Mouse (Mus musculus): ENCODE data around the gene Gm5678. TPM values are rescaled to one million over a fixed set of nuclear protein-coding genes. Genes with fewer than 3 reads are reported as not detected.
A peak's percentile ranks its signal among the peaks of the same experiment; 100 is the strongest.

Gm5678 gene
- polyA plus RNA-seq, 1 experiment from 2014 or later: not detected

DNA sequence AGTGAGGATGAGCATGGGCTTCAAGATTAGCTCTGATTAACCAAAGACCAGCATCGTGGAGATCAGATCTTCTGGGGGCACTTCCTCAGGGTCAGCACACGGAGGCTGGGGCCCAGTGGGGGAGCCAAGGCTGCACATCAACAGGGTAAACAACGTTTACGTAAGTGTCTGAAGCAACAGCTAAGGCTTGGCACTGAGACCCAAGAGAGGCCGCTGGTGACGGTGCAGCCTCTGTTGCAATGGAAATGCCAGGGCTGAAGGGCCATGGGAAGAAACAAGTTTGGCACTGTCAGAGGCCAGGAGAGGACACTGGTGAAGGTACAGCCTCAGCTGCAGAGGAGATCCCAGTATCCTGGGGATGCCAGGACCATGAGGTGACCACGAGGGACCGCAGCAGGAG is 34.5 kb upstream of the Gm5678 start:
- H3K4me1 ChIP-seq (replicated peaks): 0 out of 2 replicates have a peak, but pooled peaks cover under 1% of the 10 kb centered on the region
- no peak overlapping the region for H3K4me2 ChIP-seq
- no peaks in the 10 kb centered on the region for H3K9me3 ChIP-seq (replicated peaks)
- no peaks in the 10 kb centered on the region for H3K27me3 ChIP-seq (replicated peaks)
- 90% methylated on average over 8 of the region's 8 CpGs for WGBS
- H3K36me3 ChIP-seq: peaks cover 63% of the 10 kb centered on the region
- no peak overlapping the region for H3K9ac ChIP-seq
- H3K27ac ChIP-seq (ENCODE audit: poor library complexity, severe bottlenecking): no peak overlapping the region
- no peak for ATAC-seq (ENCODE audit: insufficient number of reproducible peaks, low FRiP score)
- no peak overlapping the region for H3K4me3 ChIP-seq

DNA sequence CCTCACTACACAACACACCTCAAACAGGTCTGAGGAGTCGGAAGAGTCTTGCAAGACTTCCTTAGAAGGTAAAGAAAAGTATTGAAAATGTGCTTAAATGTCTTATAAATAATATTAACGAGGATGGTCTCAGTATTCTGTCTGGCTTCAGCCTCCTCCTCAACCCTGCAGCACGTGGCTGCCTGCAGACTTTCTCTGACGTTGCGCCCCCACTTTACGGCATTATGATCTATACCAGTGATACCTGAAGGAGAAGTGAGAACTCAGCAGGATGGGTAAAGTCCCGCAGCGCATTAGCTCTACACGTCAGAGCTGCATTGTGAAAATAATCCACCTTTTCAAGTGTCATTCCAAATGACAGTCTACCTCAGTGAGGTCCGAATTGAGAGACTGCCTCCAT is 33.4 kb upstream of the Gm5678 start:
- ATAC-seq (ENCODE audit: insufficient number of reproducible peaks, low FRiP score): no peak
- H3K36me3 ChIP-seq: peaks cover 59% of the 10 kb centered on the region
- 90% methylated on average over 10 of the region's 10 CpGs for WGBS
- H3K4me2 ChIP-seq: no peak overlapping the region
- no peak overlapping the region for H3K4me3 ChIP-seq
- no peaks in the 10 kb centered on the region for H3K27me3 ChIP-seq (replicated peaks)
- H3K4me1 ChIP-seq (replicated peaks): no peaks in the 10 kb centered on the region
- no peak overlapping the region for H3K9ac ChIP-seq
- no peaks in the 10 kb centered on the region for H3K9me3 ChIP-seq (replicated peaks)
- H3K27ac ChIP-seq (ENCODE audit: poor library complexity, severe bottlenecking): no peak overlapping the region

DNA sequence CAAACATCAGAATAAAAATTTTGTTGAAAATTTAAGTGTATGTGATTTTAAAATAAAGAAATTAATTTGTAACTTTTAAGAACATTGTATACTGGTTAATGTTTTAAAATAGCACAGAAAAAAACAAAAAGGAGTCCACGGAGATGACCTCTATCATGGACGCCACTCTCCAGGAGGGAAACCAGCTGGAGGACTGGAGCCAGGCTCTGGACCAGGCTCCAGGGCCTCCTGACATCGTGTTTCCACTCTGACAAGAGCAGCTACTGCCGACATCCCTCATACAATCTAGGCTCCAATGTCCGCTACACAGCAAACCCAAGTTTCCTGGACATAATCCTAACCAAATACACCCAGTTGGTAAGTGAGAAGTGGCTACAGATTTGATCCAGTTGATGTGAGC is 32.1 kb upstream of the Gm5678 start:
- Histone ChIP-seq H3K36me3 (peaks cover 49% of the 10 kb centered on the region), H3K9me3 (replicated peaks) (no peaks in the 10 kb centered on the region), H3K4me2 (no peak overlapping the region), H3K4me1 (replicated peaks) (no peaks in the 10 kb centered on the region), H3K9ac (no peak overlapping the region), H3K27me3 (replicated peaks) (no peaks in the 10 kb centered on the region), H3K4me3 (no peak overlapping the region), H3K27ac (ENCODE audit: poor library complexity, severe bottlenecking) (no peak overlapping the region)
- no peak for ATAC-seq (ENCODE audit: insufficient number of reproducible peaks, low FRiP score)
- 90% methylated on average over 5 of the region's 5 CpGs for WGBS

DNA sequence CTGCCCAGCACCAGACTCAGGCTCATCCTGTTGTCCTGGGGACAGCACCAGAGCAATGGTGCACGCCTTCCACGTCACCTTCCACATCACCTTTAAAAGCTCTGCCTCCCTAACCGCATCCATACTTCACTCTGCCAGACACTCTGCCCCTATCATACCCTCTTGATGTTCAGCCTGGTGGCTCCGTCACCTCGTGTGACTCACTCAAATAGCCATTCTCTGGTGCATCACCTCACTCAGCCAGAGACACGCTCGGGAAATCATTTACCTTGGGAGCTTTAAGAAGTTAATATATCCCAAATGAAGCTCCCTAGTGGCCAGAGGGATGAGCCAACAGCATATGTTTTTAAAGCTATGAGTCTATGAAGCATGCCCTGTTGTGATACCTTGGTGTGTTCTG is 31.1 kb upstream of the Gm5678 start:
- peaks cover 47% of the 10 kb centered on the region for H3K36me3 ChIP-seq
- no peak overlapping the region for H3K9ac ChIP-seq
- H3K4me3 ChIP-seq: no peak overlapping the region
- H3K4me2 ChIP-seq: no peak overlapping the region
- WGBS: 90% methylated on average over 7 of the region's 7 CpGs
- no peak overlapping the region for H3K27ac ChIP-seq (ENCODE audit: poor library complexity, severe bottlenecking)
- no peaks in the 10 kb centered on the region for H3K4me1 ChIP-seq (replicated peaks)
- ATAC-seq (ENCODE audit: insufficient number of reproducible peaks, low FRiP score): no peak
- no peaks in the 10 kb centered on the region for H3K27me3 ChIP-seq (replicated peaks)
- no peaks in the 10 kb centered on the region for H3K9me3 ChIP-seq (replicated peaks)

DNA sequence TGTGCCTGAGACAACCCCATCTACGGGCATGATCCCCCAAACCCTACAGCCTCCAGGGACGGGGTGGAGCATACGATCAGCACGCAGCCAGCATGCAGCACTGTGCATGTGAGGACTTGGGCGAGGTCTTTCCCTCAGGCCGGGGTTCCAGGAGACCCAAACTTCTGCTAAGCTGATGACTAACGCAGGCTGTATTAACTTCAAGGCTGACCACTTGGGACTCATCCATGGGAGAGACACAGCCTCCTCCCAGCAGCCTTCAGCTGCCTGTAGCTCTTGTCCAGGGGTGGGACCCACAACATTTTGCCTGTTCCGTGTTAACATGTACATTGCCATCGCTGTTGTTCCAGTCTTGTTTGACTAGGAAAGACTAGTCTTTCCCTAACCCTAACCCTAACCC is 30.3 kb upstream of the Gm5678 start:
- ATAC-seq (ENCODE audit: insufficient number of reproducible peaks, low FRiP score): no peak
- WGBS: 90% methylated on average over 9 of the region's 9 CpGs
- no peak overlapping the region for H3K4me2 ChIP-seq
- H3K4me3 ChIP-seq: no peak overlapping the region
- no peak overlapping the region for H3K9ac ChIP-seq
- peaks cover 47% of the 10 kb centered on the region for H3K36me3 ChIP-seq
- H3K27me3 ChIP-seq (replicated peaks): no peaks in the 10 kb centered on the region
- no peaks in the 10 kb centered on the region for H3K9me3 ChIP-seq (replicated peaks)
- no peaks in the 10 kb centered on the region for H3K4me1 ChIP-seq (replicated peaks)
- H3K27ac ChIP-seq (ENCODE audit: poor library complexity, severe bottlenecking): no peak overlapping the region

DNA sequence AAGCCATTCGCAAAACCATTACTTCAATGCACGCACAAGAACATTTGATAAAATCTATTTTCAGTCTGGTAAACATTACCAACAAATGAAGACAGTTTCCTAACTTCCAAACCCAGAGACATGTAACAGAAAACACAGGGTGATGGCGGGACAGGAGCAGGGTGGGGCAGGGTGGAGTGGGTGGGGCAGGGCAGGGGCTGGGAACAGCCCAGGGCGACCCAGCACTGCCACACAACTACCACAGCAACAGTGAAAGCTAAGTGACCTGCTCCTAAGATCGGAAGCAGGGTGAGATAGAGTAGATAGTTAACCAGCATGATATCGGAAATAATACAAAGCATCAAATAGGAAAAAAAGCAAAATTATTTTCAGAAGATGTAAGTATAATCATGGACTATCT is 28.4 kb upstream of the Gm5678 start:
- ATAC-seq (ENCODE audit: insufficient number of reproducible peaks, low FRiP score): no peak
- WGBS: 82% methylated on average over 6 of the region's 6 CpGs
- no peak overlapping the region for H3K4me2 ChIP-seq

DNA sequence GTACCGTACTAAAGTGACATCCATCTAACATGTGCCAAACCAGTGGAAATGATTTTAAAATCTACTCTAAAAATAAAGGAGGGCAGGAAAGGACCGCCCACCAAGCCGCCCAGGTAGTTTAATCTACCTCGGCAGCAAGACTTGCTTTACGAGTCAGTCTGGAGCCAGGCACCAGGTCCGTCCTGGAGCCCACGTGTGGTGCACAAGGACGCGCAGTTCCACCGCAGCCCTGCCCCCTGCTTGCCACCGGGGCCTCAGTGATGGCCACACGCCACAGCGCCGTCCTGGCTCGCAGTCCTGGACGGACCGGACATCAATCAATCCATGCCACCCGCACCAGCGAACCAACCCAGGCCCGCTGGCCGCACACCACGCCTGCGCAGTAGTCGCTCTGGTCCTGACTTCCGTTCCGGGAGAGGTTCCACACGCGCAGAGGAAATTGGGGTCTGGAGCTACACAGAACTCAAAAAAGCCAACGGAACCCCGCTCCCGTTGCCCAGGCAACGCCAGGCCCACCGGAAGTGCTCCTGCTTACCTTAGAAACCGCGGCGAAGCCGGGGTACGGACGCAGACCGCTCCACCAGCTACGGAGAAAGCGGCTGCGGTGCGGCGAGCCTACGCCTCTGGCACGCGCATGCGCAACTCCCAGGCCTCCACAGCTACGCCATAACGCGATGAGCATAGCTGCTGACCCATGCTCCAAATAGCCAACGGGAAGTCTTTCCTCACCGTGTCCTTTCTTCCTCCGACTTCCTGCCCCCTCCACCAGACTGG is 24.3 kb upstream of the Gm5678 start, which contains the start of gene Setd4:
Gene Setd4, minus strand, starts transcription at position 625 of the 774 bp plus-strand sequence.
- Histone ChIP-seq H3K4me1 (replicated peaks) (peaks cover 15% of the 10 kb centered on the region), H3K27ac (ENCODE audit: poor library complexity, severe bottlenecking) (peak within 1 kb of the TSS; percentile 83), H3K27me3 (replicated peaks) (no peaks in the 10 kb centered on the region), H3K4me2 (peak within 1 kb of the TSS; percentile 95), H3K36me3 (peaks cover 3% of the 10 kb centered on the region; the same call in 1 of the 2 replicates), H3K9me3 (replicated peaks) (no peaks in the 10 kb centered on the region), H3K9ac (peak within 1 kb of the TSS; percentile 72), H3K4me3 (peak within 1 kb of the TSS; percentile 60)
- peak; percentile 91 for ATAC-seq (ENCODE audit: insufficient number of reproducible peaks, low FRiP score)
- 1% methylated on average over 55 of the region's 55 CpGs for WGBS

More for the DNA sequence above, 28.4 kb upstream of the Gm5678 start:
- H3K27me3 ChIP-seq (replicated peaks): no peaks in the 10 kb centered on the region
- peaks cover 34% of the 10 kb centered on the region for H3K36me3 ChIP-seq
- no peak overlapping the region for H3K27ac ChIP-seq (ENCODE audit: poor library complexity, severe bottlenecking)
- H3K9me3 ChIP-seq (replicated peaks): no peaks in the 10 kb centered on the region
- H3K4me1 ChIP-seq (replicated peaks): peaks cover 4% of the 10 kb centered on the region
- H3K9ac ChIP-seq: no peak overlapping the region
- H3K4me3 ChIP-seq: no peak overlapping the region

DNA sequence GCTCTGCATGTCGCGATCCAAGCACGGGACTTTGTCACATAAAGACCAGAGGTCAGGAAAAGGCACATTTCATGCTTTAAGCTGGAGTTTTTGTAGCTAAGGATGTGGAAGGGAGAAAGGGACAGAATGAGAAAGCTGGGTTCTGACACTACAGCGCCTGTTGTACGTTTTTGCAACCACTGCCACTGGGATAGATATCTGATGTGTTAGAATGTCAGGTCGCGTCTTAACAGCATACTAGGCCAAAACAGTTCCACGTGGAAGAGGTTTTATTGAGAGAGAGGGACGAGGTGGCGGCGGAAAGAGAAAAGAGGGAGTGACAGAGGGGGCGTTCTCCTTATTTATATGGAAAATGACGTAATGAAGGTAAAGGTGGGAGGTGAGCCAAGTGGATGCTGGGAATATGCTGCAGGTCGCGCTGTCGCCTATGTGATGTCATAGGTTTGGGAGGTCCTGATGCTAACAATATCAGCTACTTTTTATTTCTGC is 23.4 kb upstream of the Gm5678 start:
- peaks cover 20% of the 10 kb centered on the region for H3K4me1 ChIP-seq (replicated peaks)
- no peak for ATAC-seq (ENCODE audit: insufficient number of reproducible peaks, low FRiP score)
- peak overlapping the region; percentile 60 for H3K4me3 ChIP-seq
- no peaks in the 10 kb centered on the region for H3K27me3 ChIP-seq (replicated peaks)
- peaks cover 3% of the 10 kb centered on the region for H3K36me3 ChIP-seq
- peak overlapping the region; percentile 83; the same call in 1 of the 2 replicates for H3K27ac ChIP-seq (ENCODE audit: poor library complexity, severe bottlenecking)
- H3K9ac ChIP-seq: peak overlapping the region; percentile 72
- 5% methylated on average over 16 of the region's 16 CpGs for WGBS
- no peaks in the 10 kb centered on the region for H3K9me3 ChIP-seq (replicated peaks)
- peak overlapping the region; percentile 95 for H3K4me2 ChIP-seq

DNA sequence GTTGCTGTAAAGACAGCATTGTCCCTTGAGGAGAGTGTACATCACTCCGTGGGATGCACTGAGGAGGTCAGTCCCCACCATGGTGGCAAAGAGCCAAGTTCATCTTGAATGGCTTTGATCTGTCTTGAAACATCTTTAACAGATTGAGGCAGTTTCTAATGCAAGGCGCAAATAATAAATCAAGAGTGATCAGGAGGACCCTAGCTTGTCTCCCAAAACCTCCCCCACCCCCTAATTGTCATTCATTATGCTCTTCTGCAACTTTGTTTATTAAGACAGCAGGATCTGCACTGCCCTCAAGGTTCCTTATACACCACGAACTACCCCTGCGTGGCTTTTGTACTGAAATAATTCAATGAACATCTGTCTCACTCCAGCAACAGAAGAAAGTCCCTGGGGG is 22.3 kb upstream of the Gm5678 start, which contains the start of gene Cbr1:
Gene Cbr1, plus strand, starts transcription at position 301 of the 400 bp plus-strand sequence.
- H3K4me2 ChIP-seq: peak within 1 kb of the TSS; percentile 95
- H3K9ac ChIP-seq: no peak within 1 kb of the TSS
- no peak within 1 kb of the TSS for H3K27ac ChIP-seq (ENCODE audit: poor library complexity, severe bottlenecking)
- no peaks in the 10 kb centered on the region for H3K27me3 ChIP-seq (replicated peaks)
- no peaks in the 10 kb centered on the region for H3K9me3 ChIP-seq (replicated peaks)
- peaks cover 20% of the 10 kb centered on the region for H3K4me1 ChIP-seq (replicated peaks)
- H3K4me3 ChIP-seq: peak within 1 kb of the TSS; percentile 60
- no peak for ATAC-seq (ENCODE audit: insufficient number of reproducible peaks, low FRiP score)
- 73% methylated on average over 4 of the region's 4 CpGs for WGBS
- peaks cover 8% of the 10 kb centered on the region for H3K36me3 ChIP-seq

DNA sequence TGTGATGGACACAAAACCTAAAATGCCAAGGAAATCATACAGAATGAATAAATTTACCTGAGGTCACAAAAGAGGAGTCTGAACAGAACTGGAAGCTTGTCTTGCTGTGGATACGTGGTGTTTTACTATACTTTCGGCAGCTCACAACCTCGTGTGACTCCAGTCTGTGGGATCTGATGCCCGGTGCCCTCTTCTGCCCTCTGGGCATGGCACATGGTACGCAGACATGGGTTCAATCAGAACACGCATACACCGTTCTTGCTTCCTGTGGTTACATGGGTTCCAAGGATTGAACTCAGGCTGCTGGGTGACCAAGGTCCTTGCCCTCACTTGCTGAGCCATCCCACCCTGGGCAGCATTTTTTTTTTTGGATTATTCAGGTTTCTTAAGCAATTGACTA is 21.8 kb upstream of the Gm5678 start:
- Histone ChIP-seq H3K4me2 (no peak overlapping the region), H3K4me3 (no peak overlapping the region), H3K27me3 (replicated peaks) (no peaks in the 10 kb centered on the region), H3K9ac (no peak overlapping the region), H3K27ac (ENCODE audit: poor library complexity, severe bottlenecking) (no peak overlapping the region), H3K36me3 (peaks cover 12% of the 10 kb centered on the region), H3K4me1 (replicated peaks) (peaks cover 20% of the 10 kb centered on the region), H3K9me3 (replicated peaks) (no peaks in the 10 kb centered on the region)
- ATAC-seq (ENCODE audit: insufficient number of reproducible peaks, low FRiP score): no peak
- 86% methylated on average over 7 of the region's 7 CpGs for WGBS

DNA sequence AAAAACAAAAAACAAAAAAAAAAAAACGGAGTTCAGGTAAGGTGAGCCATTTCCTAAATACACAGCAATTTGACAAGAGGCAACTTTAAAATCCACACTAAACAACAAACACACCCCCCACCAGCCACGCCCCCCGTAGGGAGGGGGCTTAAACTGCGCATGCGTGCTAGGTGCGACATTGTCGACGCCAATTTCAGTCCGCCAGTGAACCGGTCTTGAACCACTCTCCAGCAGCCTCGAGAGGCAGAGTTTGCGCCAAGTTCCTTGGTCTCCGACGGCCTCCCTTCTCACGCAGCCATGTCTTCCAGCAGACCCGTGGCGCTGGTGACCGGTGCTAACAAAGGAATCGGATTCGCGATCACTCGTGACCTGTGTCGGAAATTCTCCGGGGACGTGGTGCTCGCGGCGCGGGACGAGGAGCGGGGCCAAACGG is 20.2 kb upstream of the Gm5678 start:
- Histone ChIP-seq H3K27ac (ENCODE audit: poor library complexity, severe bottlenecking) (0 out of 2 replicates have a peak overlapping the region, but pooled peaks have one; percentile 53), H3K4me1 (replicated peaks) (peaks cover 20% of the 10 kb centered on the region), H3K9ac (peak overlapping the region; percentile 86), H3K36me3 (peaks cover 18% of the 10 kb centered on the region), H3K4me3 (peak overlapping the region; percentile 68), H3K4me2 (peak overlapping the region; percentile 74), H3K27me3 (replicated peaks) (no peaks in the 10 kb centered on the region), H3K9me3 (replicated peaks) (no peaks in the 10 kb centered on the region)
- peak; percentile 78 for ATAC-seq (ENCODE audit: insufficient number of reproducible peaks, low FRiP score)
- under 1% methylated on average over 32 of the region's 32 CpGs for WGBS

All from heart, embryonic 12.5 days (tissue).